Mouse (Mus musculus) erythroblast, embryonic 14.5 days (primary cell): Measurements from ENCODE around the gene Dhx32.
"Not testable (repeated sequence)": the region's sequence is repeated elsewhere in the genome, so short reads cannot be mapped to it uniquely, and the experiment has no call there.

Experiments used
- GATA1 ChIP-seq: IDR thresholded peaks from 2 replicates; pipeline ENCODE4 v1.6.1; 2012; ENCODE audit warnings: low read length, inconsistent platforms, mixed read lengths
- TAL1 ChIP-seq: IDR thresholded peaks from 3 replicates; pipeline ENCODE4 v1.6.1; 2012; ENCODE audit warnings: low read length, inconsistent platforms, mixed read lengths

DNA sequence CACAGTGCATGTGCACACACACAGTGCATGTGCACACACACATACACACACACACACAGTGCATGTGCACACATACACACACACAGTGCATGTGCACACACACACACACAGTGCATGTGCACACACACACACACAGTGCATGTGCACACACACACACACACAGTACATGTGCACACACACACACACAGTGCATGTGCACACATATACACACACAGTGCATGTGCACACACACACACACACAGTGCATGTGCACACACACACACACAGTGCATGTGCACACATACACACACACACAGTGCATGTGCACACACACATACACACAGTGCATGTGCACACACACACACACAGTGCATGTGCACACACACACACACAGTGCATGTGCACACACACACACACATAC lies 96.9 kb downstream of the Dhx32 start:
- TF ChIP-seq GATA1, TAL1: not testable (repeated sequence)
